ENCODE assay signal across 8 mouse cellular contexts in genomic region chr11:16508052-16508654, GRCm38 (mm10). TPM values are rescaled to one million over a fixed set of nuclear protein-coding genes. Genes with fewer than 3 reads are reported as not detected.
DNase-seq lines count a peak whose midpoint lies in the region; ATAC-seq and TF ChIP-seq lines count a peak whose summit lies in the region.

Gene Sec61g, minus strand, starts transcription at chr11:16508484.

- H3K79me3 ChIP-seq in C2C12 (ENCODE audit: low read depth), result peaks cover 33% of the 10 kb centered on the region

- peaks cover 35% of the 10 kb centered on the region for H3K36me3 ChIP-seq in C2C12 (ENCODE audit: control insufficient read depth, insufficient read depth)
- peaks cover 37% of the 10 kb centered on the region for H3K36me3 ChIP-seq in erythroblast, embryonic 14.5 days (ENCODE audit: control insufficient read depth)
- peaks cover 10% of the 10 kb centered on the region for H3K36me3 ChIP-seq in heart, embryonic 11.5 days (ENCODE audit: control insufficient read depth, insufficient read depth, low read length)
- H3K36me3 ChIP-seq in kidney, embryonic 16.5 days (ENCODE audit: insufficient read depth, low read length), result peaks cover 21% of the 10 kb centered on the region
- H3K36me3 ChIP-seq in liver, adult 2 months (ENCODE audit: control insufficient read depth, insufficient read depth, low read length), result peaks cover 26% of the 10 kb centered on the region
- peaks cover 21% of the 10 kb centered on the region for H3K36me3 ChIP-seq in myocyte (ENCODE audit: control insufficient read depth, insufficient read depth)
- H3K36me3 ChIP-seq in splenic B cell, adult 2 months (ENCODE audit: control insufficient read depth, insufficient read depth, low read length, poor library complexity, severe bottlenecking), result peaks cover 6% of the 10 kb centered on the region; the same call in 1 of the 2 replicates

- peak within 1 kb of the TSS; percentile 98 for H3ac ChIP-seq in C2C12 (ENCODE audit: control insufficient read depth, insufficient read length, low read depth)
- H3ac ChIP-seq in myocyte (ENCODE audit: control insufficient read depth, insufficient read length), result peak within 1 kb of the TSS; percentile 67

- peak; percentile 95 for ATAC-seq in heart, embryonic 11.5 days (replicated peaks; ENCODE audit: insufficient number of reproducible peaks, low FRiP score, low TSS enrichment)
- ATAC-seq in kidney, embryonic 16.5 days (ENCODE audit: low FRiP score, low TSS enrichment), result peak; percentile 99

- no peaks in the 10 kb centered on the region for H3K9me3 ChIP-seq in erythroblast, embryonic 14.5 days (ENCODE audit: control insufficient read depth, low read length)
- no peaks in the 10 kb centered on the region for H3K9me3 ChIP-seq in heart, embryonic 11.5 days (replicated peaks; ENCODE audit: control insufficient read depth, low read length)
- no peaks in the 10 kb centered on the region for H3K9me3 ChIP-seq in kidney, embryonic 16.5 days (ENCODE audit: low read length)

- DNase-seq in brain, embryonic 14.5 days (ENCODE audit: low read depth), result peak; percentile 98
- peak; percentile 87 for DNase-seq in liver, adult 2 months (ENCODE audit: extremely low read depth, low read depth, low spot score)
- peak; percentile 92 for DNase-seq in splenic B cell, adult 2 months (ENCODE audit: low read depth, low spot score)

- no peaks in the 10 kb centered on the region for H3K27me3 ChIP-seq in C2C12 (ENCODE audit: control insufficient read depth, insufficient read depth, insufficient read length)
- H3K27me3 ChIP-seq in erythroblast, embryonic 14.5 days (ENCODE audit: control insufficient read depth), result peaks cover 6% of the 10 kb centered on the region
- no peaks in the 10 kb centered on the region for H3K27me3 ChIP-seq in heart, embryonic 11.5 days (ENCODE audit: control insufficient read depth, insufficient read depth, low read length)
- no peaks in the 10 kb centered on the region for H3K27me3 ChIP-seq in kidney, embryonic 16.5 days (ENCODE audit: insufficient read depth, low read length)
- no peaks in the 10 kb centered on the region for H3K27me3 ChIP-seq in liver, adult 2 months (ENCODE audit: control insufficient read depth, insufficient read depth, low read length)
- no peaks in the 10 kb centered on the region for H3K27me3 ChIP-seq in myocyte (ENCODE audit: control insufficient read depth, insufficient read depth, insufficient read length)
- H3K27me3 ChIP-seq in splenic B cell, adult 2 months (ENCODE audit: control insufficient read depth, insufficient read depth, low read length, poor library complexity, severe bottlenecking), result no peaks in the 10 kb centered on the region

- no peak for TF ChIP-seq CTCF in C2C12 (IDR thresholded peaks at IDR 0.05; ENCODE audit: control insufficient read depth, insufficient read depth, insufficient read length)
- TF ChIP-seq CTCF in brain, embryonic 14.5 days (IDR thresholded peaks at IDR 0.05; ENCODE audit: borderline replicate concordance, extremely low read depth, insufficient read depth, insufficient read length), result no peak
- no peak for TF ChIP-seq CTCF in liver, adult 2 months (IDR thresholded peaks at IDR 0.05; ENCODE audit: low read depth, low read length)

- peak within 1 kb of the TSS; percentile 75 for H3K4me2 ChIP-seq in heart, embryonic 11.5 days
- H3K4me2 ChIP-seq in kidney, embryonic 16.5 days (replicated peaks; ENCODE audit: low read depth, low read length), result peak within 1 kb of the TSS; percentile 81
- peak within 1 kb of the TSS; percentile 97 for H3K4me2 ChIP-seq in myocyte (ENCODE audit: low read depth)

- TF ChIP-seq POLR2A in brain, embryonic 14.5 days (IDR thresholded peaks at IDR 0.05; ENCODE audit: borderline replicate concordance, extremely low read depth, insufficient read depth, insufficient read length, poor library complexity, severe bottlenecking), result peak; percentile 62; the same call in 1 of the 2 replicates
- TF ChIP-seq POLR2A in liver, adult 2 months (IDR thresholded peaks at IDR 0.05; ENCODE audit: extremely low read depth, insufficient read depth, low read length), result peak; percentile 94
- peak; percentile 92 for TF ChIP-seq POLR2A in myocyte (IDR thresholded peaks at IDR 0.05; ENCODE audit: insufficient read length, low read depth)

- WGBS in heart, embryonic 11.5 days (ENCODE audit: insufficient replicate concordance), result under 1% methylated on average over 35 of the region's 35 CpGs
- WGBS in kidney, embryonic 16.5 days, result under 1% methylated on average over 35 of the region's 35 CpGs
- under 1% methylated on average over 35 of the region's 35 CpGs for WGBS in liver, adult 2 months

- H3K4me1 ChIP-seq in erythroblast, embryonic 14.5 days (ENCODE audit: control insufficient read depth), result peaks cover 47% of the 10 kb centered on the region
- H3K4me1 ChIP-seq in heart, embryonic 11.5 days (ENCODE audit: control insufficient read depth, insufficient read depth, low read length), result 0 out of 2 replicates have a peak, but pooled peaks cover 4% of the 10 kb centered on the region
- H3K4me1 ChIP-seq in kidney, embryonic 16.5 days (ENCODE audit: insufficient read depth, low read length), result peaks cover 6% of the 10 kb centered on the region
- no peaks in the 10 kb centered on the region; the same call in 1 of the 2 replicates for H3K4me1 ChIP-seq in liver, adult 2 months (ENCODE audit: control insufficient read depth, insufficient read depth, low read length)

- H3K4me3 ChIP-seq in C2C12 (ENCODE audit: insufficient read depth, poor library complexity, severe bottlenecking) (peak within 1 kb of the TSS; percentile 95), myocyte (peak within 1 kb of the TSS; percentile 98)
- H3K4me3 ChIP-seq in erythroblast, embryonic 14.5 days (replicated peaks), result peak within 1 kb of the TSS; percentile 74
- H3K4me3 ChIP-seq in heart, embryonic 11.5 days (ENCODE audit: low read depth, low read length), result peak within 1 kb of the TSS; percentile 89
- peak within 1 kb of the TSS; percentile 99 for H3K4me3 ChIP-seq in kidney, embryonic 16.5 days (ENCODE audit: low read length)
- H3K4me3 ChIP-seq in liver, adult 2 months (ENCODE audit: insufficient read depth, low read depth, low read length), result peak within 1 kb of the TSS; percentile 91

- H3K27ac ChIP-seq in heart, embryonic 11.5 days (ENCODE audit: low read depth, low read length), result peak within 1 kb of the TSS; percentile 95
- H3K27ac ChIP-seq in kidney, embryonic 16.5 days (ENCODE audit: low read length), result peak within 1 kb of the TSS; percentile 95
- peak within 1 kb of the TSS; percentile 82 for H3K27ac ChIP-seq in liver, adult 2 months (replicated peaks; ENCODE audit: insufficient read depth, low read depth, low read length)

- peak within 1 kb of the TSS; percentile 97 for H3K9ac ChIP-seq in heart, embryonic 11.5 days (ENCODE audit: low read depth, low read length)
- peak within 1 kb of the TSS; percentile 98 for H3K9ac ChIP-seq in kidney, embryonic 16.5 days (replicated peaks; ENCODE audit: low read length)
- peak within 1 kb of the TSS; percentile 91 for H3K9ac ChIP-seq in liver, adult 2 months (ENCODE audit: low read depth, low read length)

- H3K79me2 ChIP-seq in C2C12 (ENCODE audit: control insufficient read depth, insufficient read depth) (peaks cover 47% of the 10 kb centered on the region), myocyte (ENCODE audit: control insufficient read depth, insufficient read depth) (peaks cover 47% of the 10 kb centered on the region)
- peaks cover 6% of the 10 kb centered on the region; the same call in 1 of the 2 replicates for H3K79me2 ChIP-seq in liver, adult 2 months (ENCODE audit: control insufficient read depth, insufficient read depth, low read length)

TF ChIP-seq in C2C12, 6 proteins besides CTCF, POLR2A, EP300 and RAD21:
- TF ChIP-seq CEBPB (IDR thresholded peaks at IDR 0.05; ENCODE audit: low read depth), result no peak
- no peak for TF ChIP-seq MYOG (IDR thresholded peaks at IDR 0.05; ENCODE audit: control insufficient read depth, extremely low read depth, insufficient read length)
- TF ChIP-seq USF1 (IDR thresholded peaks at IDR 0.05; ENCODE audit: low read depth), result no peak
- no peak for TF ChIP-seq FOSL1 (IDR thresholded peaks at IDR 0.05; ENCODE audit: insufficient read depth, low read length, poor library complexity, severe bottlenecking)
- no peak for TF ChIP-seq MAX (IDR thresholded peaks at IDR 0.05)
- no peak for TF ChIP-seq MYOD1 (IDR thresholded peaks at IDR 0.05; ENCODE audit: control insufficient read depth, insufficient read length, low read depth)

TF ChIP-seq in myocyte, 11 proteins besides CTCF, POLR2A, EP300 and RAD21:
- TF ChIP-seq USF1 (IDR thresholded peaks at IDR 0.05; ENCODE audit: low read depth), result no peak
- TF ChIP-seq POLR2AphosphoS2 (IDR thresholded peaks at IDR 0.05; ENCODE audit: insufficient read length, low read depth), result peak; percentile 89
- TF ChIP-seq MAX (IDR thresholded peaks at IDR 0.05; ENCODE audit: low read depth), result no peak
- peak; percentile 22 for TF ChIP-seq SRF (IDR thresholded peaks at IDR 0.05; ENCODE audit: control insufficient read depth, insufficient read length, low read depth)
- no peak for TF ChIP-seq TCF12 (IDR thresholded peaks at IDR 0.05; ENCODE audit: insufficient read depth, poor library complexity, severe bottlenecking)
- no peak for TF ChIP-seq TCF3 (IDR thresholded peaks at IDR 0.05; ENCODE audit: insufficient read length, low read depth)
- TF ChIP-seq MYOD1 (IDR thresholded peaks at IDR 0.05; ENCODE audit: control insufficient read depth in 1 of 3, insufficient read length in 2 of 3, low read depth in 2 of 3), result no peak

RNA-seq across cellular contexts. Expression of gene Sec61g, which starts in this region (rescaled TPM):
- 26.7 TPM for polyA plus RNA-seq in C2C12 (2012; fragmentation: generic; extraction: Trizol)
- 38.9 and 56.4 TPM in 2 replicates for polyA plus RNA-seq in brain, embryonic 14.5 days (2012; rRNA removed)
- polyA plus RNA-seq in erythroblast, embryonic 14.5 days (2012), result 3.0 and 6.0 TPM in 2 replicates
- 28.7 and 36.6 TPM in 2 replicates for polyA plus RNA-seq in heart, embryonic 11.5 days (2014; fragmentation: Nextera tagmentation; extraction: Ambion mirVana)
- polyA plus RNA-seq in kidney, embryonic 16.5 days (2015; fragmentation: Nextera tagmentation; extraction: Ambion mirVana), result 30.0 and 30.3 TPM in 2 replicates
- total RNA-seq in liver, adult 2 months (2014; rRNA removed), result 17.1 and 19.9 TPM in 2 replicates
- polyA plus RNA-seq in liver, adult 2 months (2012; rRNA removed), result 5.6 and 7.4 TPM in 2 replicates
- 22.4 TPM for polyA plus RNA-seq in myocyte (2012; fragmentation: generic; extraction: Trizol)

Comparison
In these comparisons a context has a peak if more than half of its experiments do, and no peak if none do; other contexts are left out.
1. Peak in every context shown above with its lines: DNase-seq, ATAC-seq, H3K4me3 ChIP-seq and H3K27ac ChIP-seq.